Mouse (Mus musculus): ENCODE measurements at regions not wholly inside any gene's neighbourhood (a gene's known extent, or its start where the extent isn't known, plus 50 kb on each side); places are given as distances from the start of the nearest gene placed in this dataset.

GRCm38 (mm10) chr8:109106971-109107370 lies 386.9 kb upstream of the Pmfbp1 start:
- TF ChIP-seq CTCF (IDR thresholded peaks at IDR 0.05; ENCODE audit: borderline replicate concordance, insufficient read depth, low read length) (no peak), POLR2A (IDR thresholded peaks at IDR 0.05; ENCODE audit: low read depth, low read length) (no peak)
